ENCODE assay signal across 8 mouse cellular contexts in genomic region chr7:38227900-38228298, GRCm38 (mm10). TPM values are rescaled to one million over a fixed set of nuclear protein-coding genes. Genes with fewer than 3 reads are reported as not detected.
DNase-seq lines count a peak whose midpoint lies in the region; ATAC-seq lines count a peak whose summit lies in the region.

Plekhf1 (minus strand) TSS chr7:38228016.

- ATAC-seq in inflammation-experienced regulatory T-cells, adult 6 months: peak; percentile 68

- H3K36me3 ChIP-seq in megakaryocyte, embryonic 14.5 days (replicated peaks; ENCODE audit: low read length): peaks cover 4% of the 10 kb centered on the region

- intact Hi-C loops in gastrocnemius, postnatal 14 days (cut with DNase I; ENCODE audit: low total_unique reads): no loop called here

- H3K4me1 ChIP-seq in megakaryocyte, embryonic 14.5 days: peaks cover 50% of the 10 kb centered on the region

- H3K27me3 ChIP-seq in megakaryocyte, embryonic 14.5 days (replicated peaks): peaks cover 1% of the 10 kb centered on the region

- H3K4me3 ChIP-seq in megakaryocyte, embryonic 14.5 days (replicated peaks): peak within 1 kb of the TSS; percentile 97

- H3K9me3 ChIP-seq in megakaryocyte, embryonic 14.5 days: no peaks in the 10 kb centered on the region

- DNase-seq in adrenal gland, adult 18-20 months (ENCODE audit: low spot score in 2 of 2): peak; percentile 88 to 92
- DNase-seq in embryo, embryonic 10.5 days (ENCODE audit: low spot score): peak; percentile 97
- DNase-seq in gastrocnemius, postnatal 14 days: peak; percentile 97
- peak; percentile 32 to 82 for DNase-seq in left cerebral cortex, adult 9 months (ENCODE audit: low spot score in 2 of 2)
- peak; percentile 76 to 85 for DNase-seq in right cerebral cortex, adult 2 months (ENCODE audit: low spot score in 2 of 2)
- DNase-seq in urinary bladder, postnatal 10 days (ENCODE audit: low spot score): peak; percentile 86

RNA-seq across cellular contexts. Expression of gene Plekhf1, which starts in this region (rescaled TPM):
- total RNA-seq in adrenal gland, adult 18-20 months (2021): 1 to 10 TPM; 4.0 to 4.2 TPM
- total RNA-seq in gastrocnemius, postnatal 14 days (2021): 1 to 10 TPM; 4.9 to 9.7 TPM
- 1 to 10 TPM in 2 of 3 experiments, under 1 TPM in 1; 0.37 to 2.9 (median 1.0) TPM for polyA plus RNA-seq in inflammation-experienced regulatory T-cells, adult 6 months (2017; shearing (Covaris generic))
- polyA plus RNA-seq in megakaryocyte, embryonic 14.5 days (2012; ENCODE audit: insufficient read depth, low replicate concordance): 0.97 and 2.8 TPM in 2 replicates

Comparison
In these comparisons a context has a peak if more than half of its experiments do, and no peak if none do; other contexts are left out.
1. Peak in every context shown above with its lines: DNase-seq, ATAC-seq and H3K4me3 ChIP-seq.